In genomic region chr17:45401126-45401905, GRCm38 (mm10) we compare ENCODE assay signal across 26 mouse cellular contexts. TPM values are rescaled to one million over a fixed set of nuclear protein-coding genes. Genes with fewer than 3 reads are reported as not detected.
A peak's percentile ranks its signal among the peaks of the same experiment; 100 is the strongest.
DNase-seq lines count a peak whose midpoint lies in the region; ATAC-seq lines count a peak whose summit lies in the region.
"Had no signal": no experiment of that assay in that cellular context is flagged by ENCODE, and none has a peak within 500 bp of the region (broad histone marks: within the 10 kb centered on the region; RNA-seq: fewer than 3 reads in every experiment).

No protein-coding gene starts in this region.

- 83% methylated on average over 5 of the region's 5 CpGs for WGBS in kidney, embryonic 15.5 days

- no peak overlapping the region for H3K9ac ChIP-seq in kidney, embryonic 15.5 days
- H3K9ac ChIP-seq: forebrain, embryonic 15.5 days; hindbrain, embryonic 14.5 days; limb, embryonic 13.5 days; liver, embryonic 13.5 days; midbrain, embryonic 15.5 days had no signal

- no peaks in the 10 kb centered on the region for H3K27me3 ChIP-seq in kidney, embryonic 15.5 days
- H3K27me3 ChIP-seq: forebrain, embryonic 15.5 days; limb, embryonic 13.5 days; liver, embryonic 13.5 days; midbrain, embryonic 15.5 days had no signal

- H3K36me3 ChIP-seq in kidney, embryonic 15.5 days: peaks cover 69% of the 10 kb centered on the region

- H3K4me2 ChIP-seq in kidney, embryonic 15.5 days: no peak overlapping the region
- H3K4me2 ChIP-seq: forebrain, embryonic 15.5 days; hindbrain, embryonic 14.5 days; limb, embryonic 13.5 days; liver, embryonic 13.5 days; midbrain, embryonic 15.5 days had no signal

- ATAC-seq in frontal cortex, adult (ENCODE audit: low TSS enrichment): peak; percentile 26; the same call in 1 of the 2 replicates
- no peak for ATAC-seq in kidney, embryonic 15.5 days (replicated peaks; ENCODE audit: low FRiP score)
- ATAC-seq: activated CD4-positive, CD25-positive, alpha-beta regulatory T cell, adult 4 months; CD4-positive, CD25-positive, alpha-beta regulatory T cell, adult 4 months; forebrain, embryonic 15.5 days; midbrain, embryonic 15.5 days had no signal

- no peaks in the 10 kb centered on the region for H3K9me3 ChIP-seq in kidney, embryonic 15.5 days (replicated peaks)
- H3K9me3 ChIP-seq: forebrain, embryonic 15.5 days; limb, embryonic 13.5 days; liver, embryonic 13.5 days; midbrain, embryonic 10.5 days; midbrain, embryonic 15.5 days had no signal

- 0 out of 2 replicates have a peak, but pooled peaks cover 7% of the 10 kb centered on the region for H3K4me1 ChIP-seq in kidney, embryonic 15.5 days
- H3K4me1 ChIP-seq: liver, embryonic 13.5 days; midbrain, embryonic 10.5 days had no signal

- no peak for DNase-seq in frontal cortex, postnatal 10 days (ENCODE audit: low spot score in 2 of 2)
- no peak for DNase-seq in kidney, adult 11 months
- peak; percentile 72 for DNase-seq in NIH3T3 (ENCODE audit: low read depth)
- DNase-seq in fibroblast of lung, adult 2 months (ENCODE audit: low read depth): peak; percentile 40
- no peak for DNase-seq in cerebellum, postnatal 14 days
- DNase-seq in layer of hippocampus, adult 9-10 months (ENCODE audit: low spot score): no peak
- DNase-seq: adrenal gland, adult 8-10 months; cerebellum, adult 11 months; cerebellum, adult 9-11 months; heart, postnatal 4 days; liver, embryonic 13.5 days; lung, adult 18-20 months; lung, postnatal 10 days; spleen, adult 18-20 months; thymus, adult 18-20 months; thymus, postnatal 25 days had no signal

- H3K4me3 ChIP-seq in kidney, embryonic 15.5 days (replicated peaks): no peak overlapping the region
- H3K4me3 ChIP-seq: forebrain, embryonic 15.5 days; limb, embryonic 13.5 days; liver, embryonic 13.5 days; midbrain, embryonic 10.5 days; midbrain, embryonic 15.5 days had no signal

- H3K27ac ChIP-seq in kidney, embryonic 15.5 days: peak overlapping the region; percentile 13; the same call in 1 of the 2 replicates
- H3K27ac ChIP-seq: forebrain, embryonic 15.5 days; hindbrain, embryonic 14.5 days; limb, embryonic 13.5 days; liver, embryonic 13.5 days; midbrain, embryonic 10.5 days; midbrain, embryonic 15.5 days; stomach, postnatal 0 days had no signal

RNA-seq across cellular contexts. Expression of gene Cdc5l, which starts 32.2 kb away (rescaled TPM):
- 67.0 and 67.6 TPM in 2 replicates for polyA plus RNA-seq in kidney, embryonic 15.5 days (2015; fragmentation: Nextera tagmentation; extraction: Ambion mirVana)

Comparison
In these comparisons a context has a peak if more than half of its experiments do, and no peak if none do; other contexts are left out.
1. DNase-seq: peak in NIH3T3 (single experiment) and fibroblast of lung, adult 2 months (single experiment); none in frontal cortex, postnatal 10 days (0 of 2), kidney, adult 11 months (single experiment), cerebellum, postnatal 14 days (0 of 2) and layer of hippocampus, adult 9-10 months (single experiment).